Mouse (Mus musculus): ENCODE data around the gene Mrpl33. TPM values are rescaled to one million over a fixed set of nuclear protein-coding genes. Genes with fewer than 3 reads are reported as not detected.
A peak's percentile ranks its signal among the peaks of the same experiment; 100 is the strongest.

The Mrpl33 gene
- polyA plus RNA-seq, 1 experiment from 2014 or later, result 237 TPM

DNA sequence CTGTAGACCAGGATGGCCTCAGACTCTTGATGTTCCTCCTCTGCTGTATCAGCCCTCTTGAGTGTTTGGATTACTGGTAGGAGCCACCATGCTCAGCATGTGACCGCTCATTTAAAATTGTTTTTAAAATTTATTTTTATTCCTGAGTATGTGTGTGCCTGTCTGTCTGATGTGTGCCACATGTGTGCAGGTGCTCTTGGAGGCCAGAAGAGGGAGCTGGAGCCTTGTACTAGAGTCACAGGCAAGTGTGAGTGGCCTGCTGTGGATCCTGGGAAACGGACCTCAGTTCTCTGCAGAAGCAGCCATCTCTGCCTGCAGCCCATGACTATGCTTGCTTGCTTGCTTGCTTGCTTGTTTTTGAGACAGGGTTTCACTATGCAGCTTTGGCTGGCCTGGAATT, 2.4 kb downstream of the Mrpl33 start:
- Histone ChIP-seq H3K4me3 (no peak overlapping the region), H3K27ac (replicated peaks) (no peak overlapping the region), H3K36me3 (replicated peaks) (no peaks in the 10 kb centered on the region), H3K9me3 (no peaks in the 10 kb centered on the region), H3K4me1 (peaks cover 18% of the 10 kb centered on the region), H3K27me3 (replicated peaks; ENCODE audit: low read depth, poor library complexity, severe bottlenecking) (peaks cover 20% of the 10 kb centered on the region)
- no peak for DNase-seq (ENCODE audit: low spot score)
- WGBS, result 87% methylated on average over 2 of the region's 2 CpGs

DNA sequence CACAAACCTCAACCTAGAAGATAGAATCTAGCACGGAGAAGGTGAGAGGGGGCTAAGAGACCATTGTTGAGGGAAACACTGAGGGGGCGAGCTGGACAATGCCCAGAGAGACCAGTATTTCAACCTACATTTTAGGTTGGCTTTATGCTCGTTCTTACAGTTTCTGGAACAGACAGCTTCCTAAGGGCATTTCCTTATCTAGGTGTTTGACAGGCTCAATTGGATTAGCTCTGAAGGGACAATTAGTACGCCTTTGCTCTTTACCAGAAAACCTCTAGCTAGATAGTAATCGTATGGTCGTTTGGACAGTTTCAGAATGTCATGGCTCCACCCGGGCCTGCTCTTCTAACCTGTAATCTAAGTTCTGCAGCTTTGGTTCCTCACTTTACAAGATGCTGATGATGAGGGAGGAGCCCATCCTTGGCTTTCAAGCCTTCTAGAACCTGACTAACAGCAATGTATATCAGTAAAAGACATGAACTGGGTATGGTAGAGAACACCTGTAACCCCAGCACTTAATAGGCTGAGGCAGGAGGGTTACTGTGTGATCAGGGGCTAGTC, 4.5 kb downstream of the Mrpl33 start:
- Histone ChIP-seq H3K27ac (replicated peaks) (no peak overlapping the region), H3K4me3 (no peak overlapping the region), H3K36me3 (replicated peaks) (no peaks in the 10 kb centered on the region), H3K4me1 (peaks cover 12% of the 10 kb centered on the region), H3K9me3 (no peaks in the 10 kb centered on the region), H3K27me3 (replicated peaks; ENCODE audit: low read depth, poor library complexity, severe bottlenecking) (peaks cover 14% of the 10 kb centered on the region)
- WGBS, result 81% methylated on average over 7 of the region's 7 CpGs
- DNase-seq (ENCODE audit: low spot score), result no peak

DNA sequence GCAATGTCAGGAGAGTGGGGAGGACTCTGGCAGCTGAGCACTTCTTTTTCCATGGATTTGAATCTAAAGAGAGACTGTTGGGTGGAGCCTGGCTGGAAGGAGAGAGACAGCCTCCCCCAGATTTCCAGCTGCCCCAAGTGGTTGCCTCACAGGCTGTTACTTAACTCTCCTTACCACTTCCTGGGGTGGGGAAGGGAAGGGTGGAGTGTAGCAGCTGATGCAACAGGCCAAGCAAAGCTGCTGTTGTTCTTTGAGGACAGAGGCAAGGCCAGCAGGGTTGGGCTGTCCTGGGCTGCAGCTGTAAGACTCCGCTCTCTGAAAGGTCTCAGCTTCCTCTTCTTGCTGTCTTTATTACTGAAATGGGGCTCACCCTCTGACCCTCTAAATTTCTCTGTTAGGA, 5.6 kb downstream of the Mrpl33 start:
- 85% methylated on average over 1 of the region's 1 CpGs for WGBS
- Histone ChIP-seq H3K4me1 (peaks cover under 1% of the 10 kb centered on the region), H3K4me3 (no peak overlapping the region), H3K27ac (replicated peaks) (no peak overlapping the region), H3K27me3 (replicated peaks; ENCODE audit: low read depth, poor library complexity, severe bottlenecking) (peaks cover 10% of the 10 kb centered on the region), H3K36me3 (replicated peaks) (no peaks in the 10 kb centered on the region), H3K9me3 (no peaks in the 10 kb centered on the region)
- DNase-seq (ENCODE audit: low spot score), result no peak

DNA sequence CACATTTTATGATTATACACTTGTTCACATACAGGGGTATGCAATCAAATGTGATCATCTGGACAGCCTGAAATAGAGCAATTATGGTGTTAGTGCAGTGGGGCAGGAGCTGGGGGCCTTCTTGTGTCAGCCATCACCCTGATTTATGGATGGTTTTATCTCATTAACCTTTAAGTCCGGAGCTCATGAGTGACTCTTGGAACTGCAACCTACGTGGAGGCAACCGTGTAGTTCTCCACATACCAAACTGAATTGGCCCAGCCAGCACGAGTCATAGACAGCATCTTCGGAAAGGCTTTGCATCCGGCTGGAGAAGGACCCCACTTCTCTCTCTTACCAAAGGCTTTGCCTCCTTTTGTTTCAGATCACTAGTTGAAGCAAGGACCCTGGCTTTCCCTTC, 7.0 kb downstream of the Mrpl33 start:
- no peak overlapping the region for H3K4me3 ChIP-seq
- no peaks in the 10 kb centered on the region for H3K4me1 ChIP-seq
- no peaks in the 10 kb centered on the region for H3K36me3 ChIP-seq (replicated peaks)
- WGBS, result 92% methylated on average over 6 of the region's 6 CpGs
- H3K9me3 ChIP-seq, result no peaks in the 10 kb centered on the region
- no peak overlapping the region for H3K27ac ChIP-seq (replicated peaks)
- no peak for DNase-seq (ENCODE audit: low spot score)
- no peaks in the 10 kb centered on the region for H3K27me3 ChIP-seq (replicated peaks; ENCODE audit: low read depth, poor library complexity, severe bottlenecking)

DNA sequence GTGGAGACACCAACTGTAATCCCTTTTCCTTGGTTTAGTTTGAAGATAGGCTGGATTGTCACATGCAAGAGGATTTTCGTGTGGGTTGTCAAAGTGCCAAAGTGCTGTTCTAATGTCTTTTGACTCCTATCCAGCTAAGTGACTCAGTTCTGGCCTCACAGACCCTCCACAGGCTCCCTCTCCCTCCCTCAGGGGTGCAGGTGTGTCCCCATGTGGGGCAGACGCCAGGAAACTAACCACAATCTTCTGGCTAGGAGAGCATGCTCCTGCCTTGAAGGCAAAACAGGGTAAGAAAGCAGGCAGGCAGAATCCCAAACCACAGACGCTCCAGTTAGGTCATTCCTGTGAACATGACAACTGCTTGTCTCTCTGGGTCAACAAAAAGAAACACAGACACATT, 9.4 kb downstream of the Mrpl33 start:
- no peak overlapping the region for H3K4me3 ChIP-seq
- DNase-seq (ENCODE audit: low spot score), result no peak
- WGBS, result 62% methylated on average over 3 of the region's 3 CpGs

DNA sequence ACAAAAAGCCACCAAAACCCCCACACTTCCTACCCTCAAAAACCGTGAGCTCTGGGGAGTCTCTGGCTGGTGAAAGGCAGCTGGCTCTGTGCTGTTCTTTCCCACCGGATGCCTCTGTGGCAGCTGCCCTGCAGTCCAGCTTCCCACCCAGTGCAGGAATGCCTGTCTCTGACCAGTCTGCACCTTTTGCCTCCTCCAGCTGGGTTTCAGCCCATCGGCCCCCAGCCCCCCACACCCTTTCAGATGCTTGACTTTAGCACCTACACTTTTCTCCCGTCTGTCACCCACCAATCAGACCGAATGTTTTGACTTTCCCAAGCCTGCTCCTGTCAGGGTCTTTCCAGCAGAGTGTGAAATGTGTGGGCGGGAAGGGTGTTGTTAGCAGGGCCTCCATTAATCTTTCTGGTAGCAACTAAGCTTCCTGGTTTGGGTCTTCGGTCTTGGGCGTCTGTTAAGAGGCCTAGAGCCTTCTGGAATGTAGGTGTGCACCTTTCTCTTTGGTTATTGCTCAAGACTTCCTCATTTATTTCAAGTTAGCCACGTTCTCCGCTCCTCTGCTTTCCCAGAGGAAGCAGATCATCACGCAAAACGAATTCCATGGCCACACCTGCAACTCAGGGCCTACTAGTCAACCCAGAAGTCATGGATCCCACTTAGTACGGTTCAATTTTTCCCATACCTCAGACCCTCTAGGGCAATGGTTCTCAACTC, 13.8 kb downstream of the Mrpl33 start:
- Histone ChIP-seq H3K27me3 (replicated peaks; ENCODE audit: low read depth, poor library complexity, severe bottlenecking) (no peaks in the 10 kb centered on the region), H3K36me3 (replicated peaks) (peaks cover 5% of the 10 kb centered on the region), H3K27ac (replicated peaks) (no peak overlapping the region), H3K4me3 (no peak overlapping the region), H3K4me1 (peaks cover 8% of the 10 kb centered on the region), H3K9me3 (no peaks in the 10 kb centered on the region)
- DNase-seq (ENCODE audit: low spot score), result no peak
- WGBS, result 81% methylated on average over 13 of the region's 13 CpGs

More for the DNA sequence above, 9.4 kb downstream of the Mrpl33 start:
- Histone ChIP-seq H3K9me3 (no peaks in the 10 kb centered on the region), H3K36me3 (replicated peaks) (no peaks in the 10 kb centered on the region), H3K27me3 (replicated peaks; ENCODE audit: low read depth, poor library complexity, severe bottlenecking) (no peaks in the 10 kb centered on the region), H3K4me1 (no peaks in the 10 kb centered on the region), H3K27ac (replicated peaks) (0 out of 2 replicates have a peak overlapping the region, but pooled peaks have one; percentile 24)

DNA sequence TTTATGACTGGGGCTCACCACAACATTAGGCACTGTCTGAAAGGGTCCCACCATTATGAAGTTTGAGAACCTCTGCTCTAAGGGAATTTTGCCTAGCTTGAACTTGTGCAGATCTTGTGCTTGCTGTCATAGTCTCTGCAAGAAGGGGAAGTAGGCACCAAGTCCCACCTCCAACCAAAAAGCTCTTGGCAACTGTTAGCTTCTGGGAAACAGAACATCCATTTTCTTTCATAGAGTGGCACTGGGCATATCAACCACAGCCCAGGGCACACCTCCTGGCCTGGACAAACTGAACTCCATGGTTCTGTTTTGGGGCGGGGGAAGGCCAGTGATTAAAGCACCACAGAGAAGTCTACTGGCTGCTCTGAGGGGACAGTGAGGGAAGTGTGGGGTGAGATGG, 14.5 kb downstream of the Mrpl33 start:
- WGBS, result 90% methylated on average over 1 of the region's 1 CpGs
- Histone ChIP-seq H3K9me3 (no peaks in the 10 kb centered on the region), H3K4me1 (peaks cover 8% of the 10 kb centered on the region), H3K36me3 (replicated peaks) (peaks cover 12% of the 10 kb centered on the region), H3K27ac (replicated peaks) (no peak overlapping the region), H3K27me3 (replicated peaks; ENCODE audit: low read depth, poor library complexity, severe bottlenecking) (no peaks in the 10 kb centered on the region), H3K4me3 (no peak overlapping the region)
- DNase-seq (ENCODE audit: low spot score), result no peak

DNA sequence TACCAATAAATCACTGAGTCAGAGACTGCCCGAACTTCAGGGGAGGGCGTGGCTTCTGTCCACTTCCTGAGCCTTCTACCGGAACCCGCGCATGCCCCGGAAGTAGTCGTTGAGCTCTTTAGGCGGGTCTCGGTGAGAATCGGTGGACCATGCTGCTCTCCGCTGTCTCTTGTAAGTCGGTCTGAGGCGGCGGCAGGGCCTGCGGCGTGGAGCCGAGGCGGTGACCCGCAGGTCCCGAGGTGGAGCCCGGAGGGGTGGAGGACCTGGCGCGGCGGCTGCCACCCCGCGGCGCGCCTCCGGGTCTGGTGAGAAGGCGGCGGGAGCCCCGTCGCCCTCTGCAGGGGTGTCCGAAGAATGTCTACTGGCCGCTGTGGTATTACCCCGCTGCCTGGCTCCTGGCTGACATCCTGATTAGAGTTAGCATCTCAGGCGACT, 17.1 kb downstream of the Mrpl33 start:
- under 1% methylated on average over 37 of the region's 37 CpGs for WGBS
- Histone ChIP-seq H3K9me3 (no peaks in the 10 kb centered on the region), H3K4me1 (peaks cover 8% of the 10 kb centered on the region), H3K36me3 (replicated peaks) (peaks cover 37% of the 10 kb centered on the region), H3K27me3 (replicated peaks; ENCODE audit: low read depth, poor library complexity, severe bottlenecking) (no peaks in the 10 kb centered on the region), H3K27ac (replicated peaks) (peak overlapping the region; percentile 97), H3K4me3 (peak overlapping the region; percentile 90)
- peak; percentile 90 for DNase-seq (ENCODE audit: low spot score)

DNA sequence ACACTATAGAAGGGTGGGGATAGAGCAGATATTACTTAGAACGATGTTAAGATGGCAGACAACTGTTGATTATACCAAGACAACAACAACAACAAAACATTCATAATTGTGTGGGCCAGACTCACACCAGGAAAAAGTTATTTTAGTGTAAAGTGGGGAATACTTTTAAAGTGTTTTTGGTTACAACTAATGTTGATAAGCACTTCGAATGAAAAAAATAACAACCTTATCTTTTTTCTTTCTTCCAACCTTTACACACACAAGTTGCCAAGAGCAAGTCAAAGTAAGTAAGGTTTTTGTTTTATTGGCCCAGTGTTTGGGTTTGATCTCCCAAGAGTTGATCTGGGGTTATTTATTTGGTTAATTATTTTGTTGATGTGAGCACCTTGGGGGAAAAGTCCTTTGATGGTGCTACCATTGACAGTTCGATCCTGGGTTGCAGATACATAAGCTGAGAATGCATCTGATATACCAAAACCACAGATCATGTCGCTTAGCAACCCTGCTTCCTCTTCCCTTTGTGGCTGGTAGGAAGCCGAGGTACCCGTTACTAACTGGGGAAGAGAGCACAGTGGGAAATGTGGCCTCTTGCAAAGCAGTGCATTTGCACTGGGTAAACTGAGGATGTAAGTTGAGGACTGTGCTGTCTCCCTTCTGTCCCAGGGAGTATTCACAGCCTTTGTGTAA, 17.7 kb downstream of the Mrpl33 start:
- peak overlapping the region; percentile 97 for H3K27ac ChIP-seq (replicated peaks)
- peaks cover 8% of the 10 kb centered on the region for H3K4me1 ChIP-seq
- WGBS, result 52% methylated on average over 6 of the region's 6 CpGs

DNA sequence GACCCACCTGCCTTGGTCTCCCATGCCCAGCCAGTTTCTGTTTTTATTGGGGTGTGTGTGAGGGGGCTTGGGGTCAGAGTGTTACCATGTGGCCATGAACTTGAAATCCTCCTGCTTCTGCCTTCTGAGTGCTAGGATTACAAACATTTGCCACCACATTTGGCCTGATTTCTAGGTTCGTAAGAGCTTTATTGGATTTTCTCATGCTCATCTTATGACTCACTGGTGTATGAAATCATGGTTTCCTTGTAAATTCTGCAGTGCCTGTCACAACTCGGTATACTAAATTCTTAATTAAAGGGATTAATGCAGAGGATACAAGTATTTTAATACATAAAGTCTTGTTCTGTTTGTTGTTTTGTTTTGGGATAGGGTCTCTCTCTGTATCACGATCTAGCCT, 23.6 kb downstream of the Mrpl33 start:
- peaks cover 74% of the 10 kb centered on the region for H3K36me3 ChIP-seq (replicated peaks)
- no peak for DNase-seq (ENCODE audit: low spot score)

More for the DNA sequence above, 17.7 kb downstream of the Mrpl33 start:
- Histone ChIP-seq H3K36me3 (replicated peaks) (peaks cover 43% of the 10 kb centered on the region), H3K4me3 (peak overlapping the region; percentile 90), H3K9me3 (no peaks in the 10 kb centered on the region), H3K27me3 (replicated peaks; ENCODE audit: low read depth, poor library complexity, severe bottlenecking) (no peaks in the 10 kb centered on the region)
- DNase-seq (ENCODE audit: low spot score), result no peak

DNA sequence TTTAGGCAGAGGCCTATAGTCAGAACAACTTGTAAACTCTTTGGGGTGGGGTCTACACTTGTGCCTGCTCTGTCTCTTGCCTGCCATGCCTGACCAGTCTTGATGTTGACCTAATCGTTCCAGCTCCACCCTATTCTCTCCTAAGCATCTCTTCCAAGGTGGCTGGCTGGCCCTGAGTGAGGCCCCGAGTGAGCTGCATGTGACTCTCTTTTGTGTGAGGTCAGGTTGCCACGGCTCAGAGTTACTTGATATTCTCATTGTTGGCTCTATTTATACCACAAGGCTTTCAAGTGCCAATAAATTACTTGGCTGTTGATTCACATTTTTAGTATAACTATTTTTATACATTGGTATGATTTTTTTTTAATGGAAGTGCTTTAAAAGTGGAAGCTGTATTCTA, 30.4 kb downstream of the Mrpl33 start:
- Histone ChIP-seq H3K9me3 (no peaks in the 10 kb centered on the region), H3K4me1 (peaks cover 31% of the 10 kb centered on the region), H3K4me3 (no peak overlapping the region), H3K27me3 (replicated peaks; ENCODE audit: low read depth, poor library complexity, severe bottlenecking) (no peaks in the 10 kb centered on the region), H3K36me3 (replicated peaks) (peaks cover 22% of the 10 kb centered on the region), H3K27ac (replicated peaks) (no peak overlapping the region)
- no peak for DNase-seq (ENCODE audit: low spot score)
- WGBS, result 65% methylated on average over 3 of the region's 3 CpGs

More for the DNA sequence above, 23.6 kb downstream of the Mrpl33 start:
- H3K4me1 ChIP-seq, result no peaks in the 10 kb centered on the region
- no peaks in the 10 kb centered on the region for H3K27me3 ChIP-seq (replicated peaks; ENCODE audit: low read depth, poor library complexity, severe bottlenecking)
- H3K9me3 ChIP-seq, result no peaks in the 10 kb centered on the region
- no peak overlapping the region for H3K27ac ChIP-seq (replicated peaks)
- WGBS, result 94% methylated on average over 3 of the region's 3 CpGs
- no peak overlapping the region for H3K4me3 ChIP-seq

DNA sequence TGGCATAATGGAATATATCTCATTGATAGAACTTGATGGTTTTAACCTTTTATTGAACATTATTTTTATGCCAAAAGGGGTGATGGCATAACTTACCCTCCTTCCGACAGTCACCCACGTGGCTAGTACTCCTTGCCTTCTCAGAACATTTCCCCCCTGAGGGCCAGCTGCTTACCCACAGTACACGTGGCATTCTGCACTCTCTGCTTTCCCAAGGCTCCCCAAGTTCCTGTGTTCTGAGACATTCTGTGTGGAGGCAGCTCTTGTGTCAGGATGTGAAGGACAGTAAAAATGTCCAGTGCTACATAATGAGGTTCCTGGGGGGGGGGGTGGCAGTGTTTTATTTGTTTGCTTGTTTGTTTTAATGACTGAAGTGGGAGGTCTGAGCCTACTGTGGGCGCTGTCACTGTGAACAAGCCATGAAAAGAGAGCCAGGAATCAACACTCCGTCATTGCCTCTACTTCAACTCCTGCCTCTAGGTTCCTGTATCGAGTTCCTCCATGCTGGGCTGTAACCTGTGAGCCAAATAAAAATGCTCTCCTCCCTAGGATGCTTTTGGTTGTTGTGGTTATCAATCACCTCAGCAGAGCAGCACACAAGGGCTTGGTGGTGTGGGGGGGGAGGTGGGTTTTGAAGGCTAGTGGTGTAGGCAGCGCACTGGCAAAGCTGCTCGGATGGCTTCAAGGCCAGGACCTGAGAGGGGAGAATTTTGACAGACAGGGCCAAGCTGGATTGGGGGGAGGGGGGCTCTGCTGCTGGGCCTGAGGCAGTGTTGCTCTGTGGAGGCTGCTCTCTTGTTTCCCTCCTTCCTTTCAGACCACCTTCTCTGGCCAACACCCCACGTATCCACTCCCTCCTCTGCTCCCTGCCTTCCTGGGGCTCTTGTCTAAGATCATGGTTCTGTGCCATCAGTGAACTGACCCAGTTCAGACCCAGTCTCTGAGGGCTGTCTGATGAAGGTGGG, 31.1 kb downstream of the Mrpl33 start:
- Histone ChIP-seq H3K4me1 (peaks cover 31% of the 10 kb centered on the region), H3K36me3 (replicated peaks) (peaks cover 19% of the 10 kb centered on the region), H3K9me3 (no peaks in the 10 kb centered on the region), H3K27ac (replicated peaks) (peak overlapping the region; percentile 49), H3K4me3 (no peak overlapping the region), H3K27me3 (replicated peaks; ENCODE audit: low read depth, poor library complexity, severe bottlenecking) (no peaks in the 10 kb centered on the region)
- 70% methylated on average over 9 of the region's 9 CpGs for WGBS
- peak; percentile 24 for DNase-seq (ENCODE audit: low spot score)
